Mouse (Mus musculus): ENCODE measurements around the gene Clnk.
A peak's percentile ranks its signal among the peaks of the same experiment; 100 is the strongest.

DNA sequence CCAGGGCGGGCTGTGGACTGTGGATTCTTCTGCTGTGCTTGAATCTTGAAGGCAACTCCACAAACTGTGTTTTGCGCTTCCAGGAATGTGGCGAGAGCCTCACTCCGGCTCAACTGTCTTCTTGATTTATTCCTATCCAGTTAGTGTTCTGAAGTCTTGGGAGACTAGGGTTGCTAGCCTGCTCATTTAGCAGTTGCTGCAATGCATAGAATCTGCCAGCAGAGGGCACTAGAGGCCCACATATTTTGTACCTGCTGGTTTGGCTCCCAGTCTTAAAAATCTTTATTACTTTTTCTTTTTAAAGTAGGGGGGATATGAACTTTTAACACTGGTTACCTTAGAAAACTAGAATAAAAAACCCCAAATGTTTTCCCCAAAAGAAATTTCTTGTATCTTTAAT is 94.8 kb downstream of the Clnk start:
- no peak for TF ChIP-seq HCFC1 (IDR thresholded peaks at IDR 0.05; ENCODE audit: low read depth, low read length)
- TF ChIP-seq CTCF (IDR thresholded peaks at IDR 0.05 in 2 of 3, conservative IDR thresholded peaks at IDR 0.05 in 1 of 3; ENCODE audit: control insufficient read depth in 1 of 3, insufficient read depth in 1 of 3, low read depth in 2 of 3, low read length in 3 of 3, poor library complexity in 1 of 3, severe bottlenecking in 1 of 3) = peak; percentile 77 to 81 (median 77)

Data from MEL (cell line).